Mouse (Mus musculus) stomach, postnatal 0 days (tissue): ENCODE results near the gene Cdh16.

ENCODE experiments used
- CTCF ChIP-seq: IDR thresholded peaks from 2 replicates; pipeline ENCODE4 v1.5.1; 2016; ENCODE audit warnings: antibody characterized with exemption, low read depth, mild to moderate bottlenecking, moderate library complexity
- EP300 ChIP-seq: optimal IDR thresholded peaks from 2 replicates; pipeline ENCODE3; 2016; ENCODE audit warnings: antibody characterized with exemption

- TF ChIP-seq EP300 (no peak), CTCF (no peak)
Observed at GRCm38 (mm10) chr8:104557226-104557625, 67.0 kb downstream of the Cdh16 start.
